Mouse (Mus musculus) layer of hippocampus, adult 2 months (tissue): Measurements from ENCODE around the gene Btnl9. TPM values are rescaled to one million over a fixed set of nuclear protein-coding genes. Genes with fewer than 3 reads are reported as not detected.
A peak's percentile ranks its signal among the peaks of the same experiment; 100 is the strongest.

Source experiments
- DNase-seq, 2 experiments: peaks; one replicate each; pipeline ENCODE4 v3.0.0; 2022; ENCODE audit warnings: low spot score in 2 of 2
- H3K27ac ChIP-seq: fragments of 200-600 bp; 2 replicates; pipeline ENCODE4 v1.8.1; 2022
- H3K4me3 ChIP-seq: fragments of 200-600 bp; 2 replicates; pipeline ENCODE4 v1.8.1; 2022; ENCODE audit warnings: mild to moderate bottlenecking
- CTCF ChIP-seq: fragments of 200-600 bp; conservative IDR thresholded peaks from 2 replicates; pipeline ENCODE4 v1.8.1; 2022; ENCODE audit warnings: antibody characterized with exemption, mild to moderate bottlenecking, moderate library complexity
- long read RNA-seq, 2 experiments: library from polyadenylated mRNA; stranded (forward); transcript quantifications; one replicate each; pipeline ENCODE4 v2.0.0; 2021; ENCODE audit warnings: borderline mapping rate in 2 of 2
- total RNA-seq, 2 experiments: library from RNA; stranded (reverse); gene quantifications; 2 replicates each; pipeline ENCODE4 v1.2.3; 2021

Btnl9 gene
- not detected for total RNA-seq
- long read RNA-seq, experiment 1 = 0 reads
- long read RNA-seq, experiment 2 = 0 reads

GRCm38 (mm10) chr11:49186955-49187488 is at the start of gene Btnl9:
Btnl9 (minus strand) TSS chr11:49187159.
- H3K27ac ChIP-seq = no peak within 1 kb of the TSS
- TF ChIP-seq CTCF = no peak
- no peak for DNase-seq
- no peak within 1 kb of the TSS for H3K4me3 ChIP-seq

- Histone ChIP-seq H3K27ac (no peak overlapping the region), H3K4me3 (no peak overlapping the region)
- DNase-seq = no peak
- TF ChIP-seq CTCF = no peak
Measured at GRCm38 (mm10) chr11:49235459-49236207, 48.7 kb upstream of the Btnl9 start.

- TF ChIP-seq CTCF = no peak
- H3K27ac ChIP-seq = no peak overlapping the region
- DNase-seq = peak in 1 of 2 experiments; percentile 64
- H3K4me3 ChIP-seq = no peak overlapping the region
Measured at GRCm38 (mm10) chr11:49232781-49233180, 45.8 kb upstream of the Btnl9 start.

GRCm38 (mm10) chr11:49224455-49224854 is 37.5 kb upstream of the Btnl9 start:
- H3K27ac ChIP-seq = no peak overlapping the region
- TF ChIP-seq CTCF = no peak
- no peak overlapping the region for H3K4me3 ChIP-seq
- DNase-seq = no peak

- TF ChIP-seq CTCF = no peak
- H3K4me3 ChIP-seq = no peak overlapping the region
- no peak overlapping the region for H3K27ac ChIP-seq
- DNase-seq = no peak
Measured at GRCm38 (mm10) chr11:49219271-49219670, 32.3 kb upstream of the Btnl9 start.

- no peak for DNase-seq
- Histone ChIP-seq H3K4me3 (no peak overlapping the region), H3K27ac (no peak overlapping the region)
- TF ChIP-seq CTCF = no peak
Measured at GRCm38 (mm10) chr11:49213505-49213904, 26.5 kb upstream of the Btnl9 start.

GRCm38 (mm10) chr11:49212577-49212976 is 25.6 kb upstream of the Btnl9 start:
- DNase-seq = no peak
- H3K27ac ChIP-seq = no peak overlapping the region
- no peak overlapping the region for H3K4me3 ChIP-seq
- TF ChIP-seq CTCF = no peak

GRCm38 (mm10) chr11:49207495-49207894 is 20.5 kb upstream of the Btnl9 start:
- no peak overlapping the region for H3K27ac ChIP-seq
- TF ChIP-seq CTCF = no peak
- no peak overlapping the region for H3K4me3 ChIP-seq
- DNase-seq = no peak

- Histone ChIP-seq H3K27ac (no peak overlapping the region), H3K4me3 (no peak overlapping the region)
- no peak for TF ChIP-seq CTCF
- no peak for DNase-seq
Measured at GRCm38 (mm10) chr11:49205080-49205590, 18.2 kb upstream of the Btnl9 start.

GRCm38 (mm10) chr11:49203771-49204497 is 17.0 kb upstream of the Btnl9 start:
- no peak for TF ChIP-seq CTCF
- DNase-seq = no peak
- peak overlapping the region; percentile 98 for H3K27ac ChIP-seq
- H3K4me3 ChIP-seq = peak overlapping the region; percentile 64

GRCm38 (mm10) chr11:49203129-49203768 is 16.3 kb upstream of the Btnl9 start, which contains the start of gene Zfp62:
Zfp62 (plus strand) TSS chr11:49203292.
- Histone ChIP-seq H3K4me3 (peak within 1 kb of the TSS; percentile 64), H3K27ac (peak within 1 kb of the TSS; percentile 98)
- peak; percentile 17; the same call in 1 of the 2 replicates for TF ChIP-seq CTCF
- DNase-seq = peak; percentile 94

GRCm38 (mm10) chr11:49202523-49203061 is 15.6 kb upstream of the Btnl9 start:
- DNase-seq = peak in 1 of 2 experiments; percentile 11
- Histone ChIP-seq H3K4me3 (peak overlapping the region; percentile 64), H3K27ac (peak overlapping the region; percentile 98)
- no peak for TF ChIP-seq CTCF
